Mouse (Mus musculus): Measurements from ENCODE around the gene Gm43951. TPM values are rescaled to one million over a fixed set of nuclear protein-coding genes. Genes with fewer than 3 reads are reported as not detected.

Gm43951 gene
- under 1 TPM; 0.35 to 0.81 TPM for total RNA-seq (2021)
- polyA plus RNA-seq (2012; rRNA removed): 0.15 TPM in 1 of 2 replicates, not detected in the other
- long read RNA-seq: 0 reads

DNA sequence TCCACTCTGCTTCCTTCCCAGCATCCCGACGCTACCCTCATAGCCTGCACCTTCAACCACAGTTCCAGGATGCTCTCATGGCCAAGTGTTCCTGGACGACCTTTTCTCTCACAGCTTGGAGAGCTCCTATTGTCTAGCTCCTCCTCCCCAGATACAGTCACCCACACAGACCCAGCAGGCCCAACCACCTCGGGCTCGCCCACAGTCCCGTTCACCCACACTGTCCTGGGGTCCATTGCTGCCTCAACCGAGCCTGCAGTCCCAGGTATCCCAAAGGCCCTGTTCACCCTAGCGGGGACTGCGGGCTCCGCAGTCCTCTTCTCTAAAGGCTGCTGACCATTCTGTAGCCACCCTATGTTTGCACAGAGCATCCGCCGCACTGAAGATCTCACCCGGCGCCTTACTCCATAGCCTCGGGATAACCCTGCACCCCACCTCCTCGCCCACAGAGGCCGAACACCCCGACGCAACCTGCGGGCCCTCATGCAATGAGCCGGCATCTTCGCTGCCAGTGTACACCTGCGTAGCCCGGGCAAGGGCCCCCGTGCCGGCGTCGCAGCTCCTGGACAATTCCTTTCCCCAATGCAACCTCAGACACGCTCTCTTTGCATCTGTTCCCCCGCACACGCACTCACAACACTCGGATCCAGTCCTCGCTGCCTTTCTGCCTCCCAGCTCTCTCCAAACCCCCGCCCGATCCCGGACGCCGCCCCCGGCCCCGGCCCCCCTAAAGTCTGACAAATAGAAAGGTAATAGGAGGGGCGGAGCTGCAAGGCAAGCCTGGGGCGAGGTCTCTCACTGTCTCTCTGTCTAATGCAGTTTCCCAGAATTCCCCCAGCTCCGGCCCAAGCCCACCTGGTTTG, at the start of gene Gm43951:
Gm43951 (minus strand) TSS at position 500 of the 863 bp plus-strand sequence.
- DNase-seq: peak; percentile 43

- no peak for DNase-seq
Measured at GRCm38 (mm10) chr11:72256441-72256840, 49.8 kb upstream of the Gm43951 start.

- no peak for DNase-seq
Measured at GRCm38 (mm10) chr11:72255629-72256028, 49.0 kb upstream of the Gm43951 start.

DNA sequence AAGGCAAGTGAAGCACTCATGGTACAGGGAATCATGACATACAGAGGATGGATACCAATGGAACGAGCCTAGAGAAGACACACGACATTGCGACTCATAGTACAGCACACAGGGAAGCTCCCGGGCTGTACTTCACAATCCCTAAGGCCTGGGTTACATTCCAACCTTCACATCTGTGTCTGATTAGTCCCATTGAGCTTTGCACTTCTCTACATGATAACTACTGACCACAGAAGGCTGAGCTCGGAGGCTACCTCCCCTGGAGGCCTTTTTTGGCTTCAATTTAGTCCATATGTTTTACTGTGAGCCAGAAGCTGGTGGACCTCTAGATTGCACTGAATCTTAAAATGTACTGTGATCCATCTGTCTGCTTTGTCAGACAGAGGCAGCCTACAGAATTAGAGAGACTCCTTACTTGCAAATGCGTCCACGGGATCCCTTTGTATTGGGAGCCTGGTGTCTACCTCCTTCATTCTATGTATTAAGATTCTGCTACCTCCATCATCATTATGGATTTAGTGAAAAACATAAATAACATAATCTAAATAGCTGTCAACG, 38.6 kb upstream of the Gm43951 start:
- no peak for DNase-seq

GRCm38 (mm10) chr11:72240062-72240860, 33.6 kb upstream of the Gm43951 start:
- DNase-seq: no peak

- peak; percentile 12 for DNase-seq
Measured at GRCm38 (mm10) chr11:72234013-72234412, 27.4 kb upstream of the Gm43951 start.

- no peak for DNase-seq
Measured at GRCm38 (mm10) chr11:72232991-72233390, 26.4 kb upstream of the Gm43951 start.

- DNase-seq: no peak
Measured at GRCm38 (mm10) chr11:72232068-72232467, 25.4 kb upstream of the Gm43951 start.

- no peak for DNase-seq
Measured at GRCm38 (mm10) chr11:72228513-72228912, 21.9 kb upstream of the Gm43951 start.

- DNase-seq: no peak
Measured at GRCm38 (mm10) chr11:72226901-72227300, 20.3 kb upstream of the Gm43951 start.

DNA sequence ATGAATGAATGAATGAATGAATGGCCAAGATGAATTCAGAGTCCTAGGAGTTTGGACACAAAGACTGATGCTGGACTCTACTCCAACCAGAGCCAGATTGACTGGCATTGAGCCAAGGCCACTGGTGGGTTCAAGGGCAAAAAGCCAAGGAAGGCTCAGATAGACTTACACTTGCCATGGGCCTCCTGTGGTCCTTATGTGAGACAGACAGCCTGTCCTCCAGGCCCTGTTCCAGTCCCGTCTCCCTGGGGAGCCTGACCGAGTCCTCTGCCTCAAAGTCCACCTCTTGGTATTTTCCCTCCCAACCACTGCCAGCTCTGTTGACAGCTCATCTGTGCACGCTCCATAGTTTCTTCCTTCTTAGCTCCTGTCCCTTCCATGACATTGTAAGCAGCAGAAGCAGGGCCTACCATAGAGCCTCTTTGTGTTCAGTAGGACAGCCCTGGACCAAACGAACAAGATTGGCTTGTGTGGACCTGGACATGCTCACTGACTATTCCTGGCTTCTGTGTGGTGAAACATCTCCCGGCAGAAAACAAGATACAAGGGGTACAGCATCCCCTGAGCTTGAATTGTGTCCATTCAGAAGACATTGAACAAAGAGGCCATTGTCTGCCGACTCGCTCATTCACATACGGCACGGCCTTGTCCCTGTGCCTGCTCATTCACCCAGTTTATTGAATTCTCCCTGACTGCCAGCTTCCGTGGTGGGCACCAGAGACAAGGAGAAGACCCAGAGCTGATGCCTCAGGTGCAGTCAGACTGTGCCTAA, 19.6 kb upstream of the Gm43951 start:
- peak; percentile 9 for DNase-seq

DNA sequence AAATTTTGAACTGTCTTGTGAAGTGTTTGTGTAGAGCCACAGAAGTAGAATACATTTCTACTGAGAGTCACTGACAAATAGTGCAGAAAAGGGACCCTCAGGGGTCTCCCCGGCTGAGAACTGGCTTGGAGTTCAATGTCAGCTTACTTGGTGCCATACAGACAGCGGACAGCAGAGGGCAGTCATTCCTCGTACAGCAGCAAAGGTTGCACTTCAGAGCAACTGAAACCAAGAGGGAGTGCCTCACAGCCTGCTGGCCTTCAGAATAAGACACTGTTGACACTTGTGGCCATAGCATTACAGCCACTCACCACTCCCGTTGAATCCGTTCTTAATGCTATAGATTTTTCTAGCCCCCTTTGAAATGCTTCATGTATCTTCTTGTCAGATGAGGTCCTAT, 18.2 kb upstream of the Gm43951 start:
- peak; percentile 64 for DNase-seq

GRCm38 (mm10) chr11:72223414-72223813, 16.8 kb upstream of the Gm43951 start:
- no peak for DNase-seq

DNA sequence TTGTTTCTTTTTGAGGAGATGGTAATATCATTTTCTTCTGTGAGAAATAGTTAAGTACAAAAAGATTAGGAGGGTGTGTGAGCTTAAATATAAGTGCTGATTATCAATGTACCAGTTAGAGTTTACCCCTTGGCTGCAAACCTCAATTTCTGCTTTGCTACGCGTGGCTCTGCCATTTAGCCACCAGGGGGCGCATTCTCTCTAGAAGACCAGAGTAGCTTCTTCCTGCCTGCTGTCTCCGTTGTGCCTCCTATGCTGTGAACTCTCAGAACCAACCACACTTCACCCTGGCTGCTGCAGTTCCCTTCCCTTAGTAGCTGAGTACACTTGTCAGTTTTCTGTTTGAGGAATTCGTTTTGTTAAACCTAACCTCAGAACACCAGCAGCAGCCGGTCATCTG, 14.6 kb upstream of the Gm43951 start:
- peak; percentile 57 for DNase-seq

DNA sequence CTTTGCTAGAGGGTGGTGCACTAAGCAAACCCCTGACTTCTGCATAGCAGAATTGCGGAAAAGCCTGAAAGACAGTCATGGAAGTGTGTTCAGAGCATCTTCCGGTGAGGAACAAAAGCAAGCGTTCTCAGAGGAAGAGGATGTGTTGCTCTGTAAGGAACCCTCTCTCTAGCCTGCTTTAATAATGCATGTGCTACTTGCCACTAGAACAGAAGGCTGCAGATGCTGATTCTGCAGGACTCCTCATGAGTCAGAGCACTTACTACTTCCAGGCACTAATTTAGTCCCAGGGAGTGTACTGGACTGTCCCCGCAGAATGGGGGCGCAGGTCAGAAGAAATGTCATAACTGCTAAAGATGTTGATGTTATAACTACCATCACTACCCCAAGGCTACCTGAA, 10.5 kb upstream of the Gm43951 start:
- no peak for DNase-seq

DNA sequence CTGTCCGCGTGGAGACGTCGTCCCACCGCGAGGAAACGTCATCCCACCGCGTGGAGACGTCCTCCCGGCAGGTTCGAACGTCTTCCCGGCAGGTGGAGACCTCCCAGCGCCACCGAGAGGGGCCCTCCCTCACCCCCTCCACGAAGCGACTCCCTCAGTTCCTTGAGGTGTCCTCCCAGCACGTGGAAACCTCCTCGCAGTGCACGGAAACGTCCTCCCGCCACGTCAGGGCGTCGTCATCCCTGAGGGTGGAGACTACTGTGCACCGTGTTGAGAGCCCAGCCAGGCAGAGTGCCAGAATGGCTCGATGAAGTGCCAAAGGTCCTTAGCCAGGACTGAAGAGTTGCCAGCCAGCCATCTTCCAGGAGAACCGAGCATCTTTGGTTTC, 8.8 kb upstream of the Gm43951 start, which contains the start of gene Med31:
Med31 (minus strand) TSS at position 183 of the 388 bp plus-strand sequence.
- DNase-seq: peak; percentile 90

DNA sequence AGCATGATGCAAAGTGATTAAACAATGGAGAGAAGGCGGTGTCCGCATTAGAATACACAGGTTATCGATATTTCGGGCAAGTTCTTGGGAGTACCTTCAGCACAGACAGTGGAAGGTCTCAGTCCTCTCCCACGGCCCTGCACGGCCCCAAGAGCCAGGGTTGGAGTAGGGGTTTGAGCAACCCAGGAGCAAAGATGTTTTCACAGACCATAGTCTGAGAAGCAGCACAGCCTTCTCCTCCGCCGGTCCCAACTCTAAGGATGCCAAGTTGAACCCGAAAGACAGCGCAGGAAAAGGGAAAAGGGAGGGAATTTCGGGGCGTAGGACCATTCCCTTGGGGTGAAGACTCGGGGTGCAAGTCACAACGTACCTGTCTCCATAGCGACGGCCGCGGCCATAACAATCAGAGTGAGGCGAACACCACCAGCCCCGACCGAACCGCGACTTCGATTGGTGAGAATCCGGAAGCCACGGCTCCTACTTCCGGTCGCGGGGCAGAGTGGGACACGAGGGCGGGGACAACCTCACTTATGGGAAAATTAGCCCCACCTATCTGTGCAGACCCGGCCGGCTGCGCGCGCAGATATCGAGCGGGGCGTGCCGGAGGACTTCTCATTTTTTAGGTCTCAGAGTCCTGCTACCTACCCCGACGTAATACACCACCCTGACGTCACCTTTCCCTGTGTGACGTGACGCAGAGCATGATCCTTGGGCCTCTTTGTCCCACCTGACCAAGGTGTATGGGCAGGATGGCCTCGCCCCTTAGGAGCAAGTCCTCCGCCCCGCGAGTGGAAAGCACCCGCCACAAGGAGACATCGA, 8.2 kb upstream of the Gm43951 start:
- DNase-seq: peak; percentile 96

DNA sequence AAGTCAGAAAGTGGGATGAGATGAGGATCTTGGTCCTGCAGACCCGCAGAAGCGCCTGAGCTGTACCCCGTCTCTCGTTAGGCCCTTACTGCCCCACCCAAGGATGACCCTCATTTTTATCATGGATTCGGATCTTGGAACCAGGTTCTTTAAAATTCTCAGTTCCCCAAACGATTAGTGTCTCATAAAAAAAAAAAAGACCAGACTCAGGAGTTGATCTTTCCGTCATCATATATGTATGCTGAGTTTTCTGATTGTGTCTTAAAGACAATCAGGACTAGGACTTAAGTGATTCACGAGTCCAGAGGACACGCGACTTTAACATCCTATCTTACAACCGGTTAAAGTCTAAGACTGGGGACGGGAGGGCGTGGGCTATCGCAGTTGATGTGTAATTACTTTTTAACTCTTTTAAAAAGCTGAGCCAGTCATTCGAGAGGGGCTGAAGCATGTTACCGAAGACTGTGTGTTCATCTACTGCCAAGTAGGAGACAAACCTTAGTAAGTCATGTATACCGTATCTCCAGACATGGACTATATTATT, 1.3 kb upstream of the Gm43951 start:
- no peak for DNase-seq

- peak; percentile 94 for DNase-seq
Measured at GRCm38 (mm10) chr11:72207204-72207833, 679 bp upstream of the Gm43951 start, which contains the start of the genes 4933427D14Rik and Txndc17. Gene 4933427D14Rik, minus strand, starts transcription at chr11:72207459. Gene Txndc17, plus strand, starts transcription at chr11:72207547.

DNA sequence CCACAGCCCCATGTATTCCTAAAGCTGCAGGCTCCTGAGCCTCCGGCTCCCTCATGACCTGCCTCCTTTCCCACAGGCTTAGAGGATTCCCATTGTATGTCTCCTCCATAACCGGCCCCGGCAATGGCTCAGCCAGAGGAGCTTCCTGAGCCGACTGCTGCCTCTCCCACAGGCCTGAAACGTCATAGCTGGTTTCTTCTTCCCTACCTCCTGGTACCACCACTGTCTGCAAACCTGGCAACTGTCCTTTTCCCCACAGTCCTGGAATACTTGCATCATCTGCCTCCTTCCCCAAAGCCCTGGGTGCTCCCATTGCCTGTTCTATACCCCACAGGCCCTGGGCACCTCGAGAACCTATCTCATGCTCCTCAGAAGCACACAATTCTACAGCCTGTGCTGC, 1.4 kb downstream of the Gm43951 start:
- no peak for DNase-seq
